Mouse (Mus musculus): ENCODE measurements at regions not wholly inside any gene's neighbourhood (a gene's known extent, or its start where the extent isn't known, plus 50 kb on each side); places are given as distances from the start of the nearest gene placed in this dataset.

DNA sequence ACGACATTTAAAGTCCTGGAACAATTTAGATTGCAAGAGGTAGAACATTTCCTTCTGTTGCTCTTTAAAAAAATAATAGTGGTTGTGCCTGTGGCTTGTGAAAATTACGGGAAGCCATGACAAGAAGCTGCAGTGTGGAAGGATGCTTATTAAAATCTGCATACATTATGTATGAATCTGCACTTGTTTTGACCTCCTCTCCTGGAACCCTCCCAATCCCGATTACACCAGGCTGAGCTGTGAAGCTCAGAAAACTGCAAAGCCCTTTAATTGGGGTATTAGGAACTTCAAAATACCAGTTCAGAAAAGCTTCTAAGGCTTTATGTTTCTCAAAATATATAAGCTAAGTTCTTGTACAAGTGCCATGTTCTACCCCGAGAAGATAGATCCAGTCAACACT, 171.8 kb downstream of the Fam76b start:
- no peak for TF ChIP-seq CTCF (IDR thresholded peaks at IDR 0.05; ENCODE audit: insufficient read depth, low read length)
- no peak for TF ChIP-seq POLR2A (IDR thresholded peaks at IDR 0.05; ENCODE audit: borderline replicate concordance, extremely low read depth, low read depth, low read length)
